Mouse (Mus musculus): ENCODE results near the gene Twist1. TPM values are rescaled to one million over a fixed set of nuclear protein-coding genes. Genes with fewer than 3 reads are reported as not detected.

Twist1 gene
- polyA plus RNA-seq, 1 experiment from 2014 or later: 0.12 TPM

GRCm38 (mm10) chr12:33958241-33959194 lies 1.0 kb downstream of the Twist1 start:
- Histone ChIP-seq H3K4me1 (replicated peaks) (0 out of 2 replicates have a peak, but pooled peaks cover 6% of the 10 kb centered on the region), H3K4me2 (peak overlapping the region; percentile 59), H3K27ac (replicated peaks) (no peak overlapping the region), H3K36me3 (replicated peaks) (no peaks in the 10 kb centered on the region), H3K4me3 (replicated peaks) (peak overlapping the region; percentile 39), H3K27me3 (peaks cover 91% of the 10 kb centered on the region), H3K9ac (no peak overlapping the region), H3K9me3 (replicated peaks) (no peaks in the 10 kb centered on the region)
- 1% methylated on average over 52 of the region's 56 CpGs for WGBS (ENCODE audit: insufficient replicate concordance)
- no peak for ATAC-seq (ENCODE audit: insufficient read depth)

GRCm38 (mm10) chr12:33959206-33959605 lies 1.7 kb downstream of the Twist1 start:
- H3K27ac ChIP-seq (replicated peaks): no peak overlapping the region
- no peaks in the 10 kb centered on the region for H3K36me3 ChIP-seq (replicated peaks)
- H3K4me2 ChIP-seq: no peak overlapping the region
- no peaks in the 10 kb centered on the region for H3K9me3 ChIP-seq (replicated peaks)
- H3K9ac ChIP-seq: no peak overlapping the region
- no peak for ATAC-seq (ENCODE audit: insufficient read depth)
- peaks cover 92% of the 10 kb centered on the region for H3K27me3 ChIP-seq
- H3K4me1 ChIP-seq (replicated peaks): 0 out of 2 replicates have a peak, but pooled peaks cover 6% of the 10 kb centered on the region
- no peak overlapping the region for H3K4me3 ChIP-seq (replicated peaks)
- 5% methylated on average over 6 of the region's 6 CpGs for WGBS (ENCODE audit: insufficient replicate concordance)

GRCm38 (mm10) chr12:33959846-33960245 lies 2.4 kb downstream of the Twist1 start:
- no peak overlapping the region for H3K4me3 ChIP-seq (replicated peaks)
- 16% methylated on average over 3 of the region's 3 CpGs for WGBS (ENCODE audit: insufficient replicate concordance)

GRCm38 (mm10) chr12:33961013-33961412 lies 3.5 kb downstream of the Twist1 start:
- no peak for ATAC-seq (ENCODE audit: insufficient read depth)
- H3K4me1 ChIP-seq (replicated peaks): 0 out of 2 replicates have a peak, but pooled peaks cover 6% of the 10 kb centered on the region
- no peak overlapping the region for H3K27ac ChIP-seq (replicated peaks)
- no peaks in the 10 kb centered on the region for H3K36me3 ChIP-seq (replicated peaks)
- peaks cover 92% of the 10 kb centered on the region for H3K27me3 ChIP-seq
- no peak overlapping the region for H3K4me2 ChIP-seq
- H3K9me3 ChIP-seq (replicated peaks): no peaks in the 10 kb centered on the region
- WGBS (ENCODE audit: insufficient replicate concordance): 26% methylated on average over 5 of the region's 5 CpGs
- H3K9ac ChIP-seq: no peak overlapping the region
- H3K4me3 ChIP-seq (replicated peaks): no peak overlapping the region

More at GRCm38 (mm10) chr12:33959846-33960245, 2.4 kb downstream of the Twist1 start:
- ATAC-seq (ENCODE audit: insufficient read depth): no peak
- Histone ChIP-seq H3K4me1 (replicated peaks) (0 out of 2 replicates have a peak, but pooled peaks cover 6% of the 10 kb centered on the region), H3K4me2 (no peak overlapping the region), H3K9ac (no peak overlapping the region), H3K9me3 (replicated peaks) (no peaks in the 10 kb centered on the region), H3K27me3 (peaks cover 93% of the 10 kb centered on the region), H3K27ac (replicated peaks) (no peak overlapping the region), H3K36me3 (replicated peaks) (no peaks in the 10 kb centered on the region)

GRCm38 (mm10) chr12:33962118-33962772 lies 4.8 kb downstream of the Twist1 start:
- no peak overlapping the region for H3K9ac ChIP-seq
- H3K27me3 ChIP-seq: peaks cover 92% of the 10 kb centered on the region
- no peaks in the 10 kb centered on the region for H3K9me3 ChIP-seq (replicated peaks)
- WGBS (ENCODE audit: insufficient replicate concordance): 15% methylated on average over 17 of the region's 17 CpGs
- H3K4me2 ChIP-seq: no peak overlapping the region
- no peaks in the 10 kb centered on the region for H3K36me3 ChIP-seq (replicated peaks)
- H3K27ac ChIP-seq (replicated peaks): no peak overlapping the region
- peaks cover 3% of the 10 kb centered on the region; the same call in 1 of the 2 replicates for H3K4me1 ChIP-seq (replicated peaks)
- ATAC-seq (ENCODE audit: insufficient read depth): no peak
- H3K4me3 ChIP-seq (replicated peaks): no peak overlapping the region

- Histone ChIP-seq H3K4me2 (no peak overlapping the region), H3K36me3 (replicated peaks) (no peaks in the 10 kb centered on the region), H3K27me3 (peaks cover 92% of the 10 kb centered on the region), H3K9me3 (replicated peaks) (no peaks in the 10 kb centered on the region), H3K4me3 (replicated peaks) (no peak overlapping the region), H3K4me1 (replicated peaks) (peaks cover 2% of the 10 kb centered on the region; the same call in 1 of the 2 replicates), H3K9ac (no peak overlapping the region), H3K27ac (replicated peaks) (no peak overlapping the region)
- no peak for ATAC-seq (ENCODE audit: insufficient read depth)
- 24% methylated on average over 9 of the region's 9 CpGs for WGBS (ENCODE audit: insufficient replicate concordance)
Measured at GRCm38 (mm10) chr12:33962773-33963130, 5.3 kb downstream of the Twist1 start.

- WGBS (ENCODE audit: insufficient replicate concordance): 12% methylated on average over 15 of the region's 15 CpGs
- no peak for ATAC-seq (ENCODE audit: insufficient read depth)
- Histone ChIP-seq H3K4me3 (replicated peaks) (no peak overlapping the region), H3K4me1 (replicated peaks) (no peaks in the 10 kb centered on the region; the same call in 1 of the 2 replicates), H3K27me3 (peaks cover 92% of the 10 kb centered on the region), H3K9ac (no peak overlapping the region), H3K4me2 (no peak overlapping the region), H3K9me3 (replicated peaks) (no peaks in the 10 kb centered on the region), H3K36me3 (replicated peaks) (no peaks in the 10 kb centered on the region), H3K27ac (replicated peaks) (no peak overlapping the region)
Measured at GRCm38 (mm10) chr12:33963671-33964369, 6.3 kb downstream of the Twist1 start.

- Histone ChIP-seq H3K9ac (no peak overlapping the region), H3K27me3 (peaks cover 92% of the 10 kb centered on the region), H3K4me2 (no peak overlapping the region), H3K27ac (replicated peaks) (no peak overlapping the region), H3K4me1 (replicated peaks) (no peaks in the 10 kb centered on the region; the same call in 1 of the 2 replicates), H3K9me3 (replicated peaks) (no peaks in the 10 kb centered on the region), H3K36me3 (replicated peaks) (no peaks in the 10 kb centered on the region), H3K4me3 (replicated peaks) (no peak overlapping the region)
- WGBS (ENCODE audit: insufficient replicate concordance): 16% methylated on average over 2 of the region's 2 CpGs
- no peak for ATAC-seq (ENCODE audit: insufficient read depth)
Measured at GRCm38 (mm10) chr12:33964427-33964826, 7.0 kb downstream of the Twist1 start.

- 7% methylated on average over 5 of the region's 5 CpGs for WGBS (ENCODE audit: insufficient replicate concordance)
- no peak for ATAC-seq (ENCODE audit: insufficient read depth)
- Histone ChIP-seq H3K4me3 (replicated peaks) (no peak overlapping the region), H3K9me3 (replicated peaks) (no peaks in the 10 kb centered on the region), H3K4me1 (replicated peaks) (no peaks in the 10 kb centered on the region; the same call in 1 of the 2 replicates), H3K27ac (replicated peaks) (no peak overlapping the region), H3K27me3 (peaks cover 91% of the 10 kb centered on the region), H3K36me3 (replicated peaks) (no peaks in the 10 kb centered on the region), H3K4me2 (no peak overlapping the region), H3K9ac (no peak overlapping the region)
Measured at GRCm38 (mm10) chr12:33965661-33966360, 8.3 kb downstream of the Twist1 start.
